Mouse (Mus musculus): ENCODE data around the gene Zscan2.

Gene Zscan2

DNA sequence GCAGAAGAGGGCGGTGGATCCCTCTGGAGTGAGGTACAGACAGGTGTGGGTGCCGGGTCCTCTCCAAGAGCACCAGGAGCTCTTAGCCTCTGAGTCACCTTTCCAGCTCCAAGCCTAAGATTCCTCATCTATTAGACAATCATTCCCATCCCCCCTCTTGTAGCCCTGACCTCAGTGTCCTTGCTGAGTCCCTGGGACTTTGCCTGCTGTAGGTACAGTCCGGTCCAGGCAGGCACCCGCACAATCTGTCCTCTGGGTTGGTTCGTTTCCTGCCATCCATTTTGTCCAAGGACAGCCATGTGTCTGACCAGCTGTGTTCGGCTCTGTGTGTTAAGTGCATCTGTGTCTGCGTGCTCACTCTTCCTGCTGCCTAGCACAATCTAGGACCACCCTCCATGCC, 27.9 kb downstream of the Zscan2 start:
- no peak for DNase-seq

DNA sequence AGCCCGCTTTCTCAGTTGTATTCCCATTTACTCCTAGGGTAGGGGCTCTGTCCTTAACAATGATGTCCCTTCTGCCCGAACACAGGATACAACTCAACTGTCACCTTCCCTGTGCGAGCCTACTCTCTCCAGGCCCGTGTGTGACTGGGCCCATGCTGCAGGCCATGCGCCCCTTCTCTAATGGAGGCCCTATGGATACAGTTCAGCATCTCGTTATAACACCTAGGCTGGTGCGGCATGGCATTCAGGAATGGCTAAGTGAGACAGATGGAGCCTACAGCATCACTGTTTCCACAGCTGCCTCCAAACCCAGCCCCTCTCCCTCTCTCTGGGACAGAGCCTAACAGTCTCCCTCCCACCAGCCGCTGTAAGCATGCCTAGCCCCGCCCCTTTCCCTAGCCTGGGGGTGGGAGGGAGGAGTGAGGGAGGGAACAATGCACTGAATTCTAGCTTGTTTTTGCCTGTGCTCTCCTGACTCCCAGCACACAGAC, 28.3 kb downstream of the Zscan2 start:
- DNase-seq, result peak; percentile 45

DNA sequence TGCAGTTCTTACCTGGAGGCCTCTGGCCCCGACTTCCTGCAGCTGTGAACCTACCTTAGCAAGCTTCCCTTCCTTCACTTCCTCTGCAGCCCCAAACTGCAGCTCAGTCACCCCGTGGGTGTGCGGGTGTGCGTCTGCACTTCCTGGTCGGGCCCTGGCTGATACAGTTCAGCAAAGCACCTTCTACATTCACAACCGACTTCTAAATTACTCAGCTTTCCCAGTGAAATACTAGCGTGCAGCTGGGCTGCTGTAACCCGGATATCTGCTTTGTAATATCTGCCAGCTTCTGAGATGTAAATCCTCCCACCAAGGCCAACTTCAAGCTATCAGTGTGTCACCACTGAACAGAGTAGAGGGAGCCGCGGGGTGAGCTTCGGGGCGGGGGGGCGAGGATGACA, 29.1 kb downstream of the Zscan2 start:
- DNase-seq, result no peak

DNA sequence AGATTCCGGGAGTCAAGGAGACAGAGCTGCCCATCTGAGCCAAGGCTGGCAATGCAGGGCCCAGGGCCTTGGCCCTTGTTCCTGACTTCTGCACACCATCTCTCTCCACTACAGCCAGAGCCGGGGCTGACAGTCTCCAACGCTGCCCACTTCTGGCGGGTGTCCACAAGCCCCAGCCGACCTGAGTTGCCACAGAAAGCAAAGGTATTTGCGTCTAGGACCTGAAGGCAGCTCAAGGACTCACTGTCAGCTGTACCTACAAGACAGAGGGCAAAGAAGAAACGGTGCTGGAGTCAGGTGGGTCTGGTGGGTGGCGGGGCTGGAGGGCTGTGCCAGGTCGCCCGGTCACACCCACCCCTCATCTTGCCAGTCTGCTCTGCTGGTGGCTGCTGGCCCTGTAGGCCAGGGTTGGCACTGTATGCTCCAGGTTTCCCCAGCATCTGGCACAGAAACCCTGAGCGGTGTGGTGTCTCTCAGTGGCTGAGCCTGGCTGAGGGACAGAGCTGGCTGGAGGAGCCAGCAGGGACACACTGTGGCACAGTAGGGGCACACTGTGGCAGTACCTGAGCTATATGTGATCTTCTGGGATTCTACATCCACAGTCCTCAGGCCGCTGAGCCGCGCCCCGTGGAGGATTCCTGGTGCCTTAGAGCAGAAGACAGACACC, 32.5 kb downstream of the Zscan2 start:
- DNase-seq, result no peak

- DNase-seq, result peak; percentile 29
These were observed 33.0 kb downstream of the Zscan2 start for GRCm38 (mm10) chr7:80893753-80894129.

DNA sequence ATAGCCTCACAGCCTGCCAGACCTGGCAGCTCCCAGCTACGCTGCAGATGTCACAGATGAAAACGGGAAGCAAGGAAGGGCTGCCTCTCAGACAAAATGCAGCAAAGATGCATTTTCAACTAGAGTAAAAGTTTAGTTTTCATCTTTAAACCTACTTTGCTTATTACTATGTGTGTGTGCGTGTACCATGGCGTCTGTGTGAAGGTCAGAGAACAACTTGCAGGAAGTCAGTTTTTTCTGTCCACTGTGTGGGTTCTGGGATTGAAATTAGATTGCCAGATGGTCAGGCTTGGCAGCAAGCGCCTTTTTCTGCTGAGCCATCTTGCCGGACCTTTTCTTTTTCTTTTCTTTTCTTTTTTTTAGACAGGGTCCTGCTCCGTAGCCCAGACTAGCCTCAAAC, 33.5 kb downstream of the Zscan2 start:
- no peak for DNase-seq

DNA sequence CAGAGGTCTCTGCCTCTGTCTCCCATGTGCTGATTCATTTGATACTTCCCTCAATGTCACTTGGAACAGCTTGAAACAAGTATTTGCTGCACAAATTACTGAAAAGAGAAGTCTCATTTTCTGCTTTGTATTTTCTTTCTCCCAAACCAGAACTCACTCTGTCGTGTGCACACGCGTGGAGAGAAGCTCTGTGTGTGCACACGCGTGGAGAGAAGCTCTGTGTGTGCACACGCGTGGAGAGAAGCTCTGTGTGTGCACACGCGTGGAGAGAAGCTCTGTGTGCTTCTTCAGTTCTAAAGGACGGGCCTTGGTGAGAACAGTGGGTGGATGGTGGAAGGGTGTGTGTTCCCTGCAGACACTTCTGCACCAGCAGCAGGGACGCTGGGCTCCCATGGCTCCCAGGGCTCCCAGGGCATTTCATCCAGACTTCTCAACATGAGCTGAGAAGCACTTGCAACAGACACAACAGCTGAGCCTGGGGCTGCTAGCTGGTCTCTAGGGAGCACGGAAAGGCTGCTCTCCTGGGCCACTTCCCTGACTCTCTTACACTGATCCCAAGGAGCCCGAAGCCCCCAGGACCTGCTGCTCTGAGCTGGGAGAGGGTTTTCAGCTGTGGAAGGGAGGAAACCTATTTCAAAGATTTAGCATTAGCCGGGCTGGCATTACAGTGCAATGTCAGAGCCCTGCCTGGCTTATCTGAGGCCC, 34.2 kb downstream of the Zscan2 start:
- no peak for DNase-seq

DNA sequence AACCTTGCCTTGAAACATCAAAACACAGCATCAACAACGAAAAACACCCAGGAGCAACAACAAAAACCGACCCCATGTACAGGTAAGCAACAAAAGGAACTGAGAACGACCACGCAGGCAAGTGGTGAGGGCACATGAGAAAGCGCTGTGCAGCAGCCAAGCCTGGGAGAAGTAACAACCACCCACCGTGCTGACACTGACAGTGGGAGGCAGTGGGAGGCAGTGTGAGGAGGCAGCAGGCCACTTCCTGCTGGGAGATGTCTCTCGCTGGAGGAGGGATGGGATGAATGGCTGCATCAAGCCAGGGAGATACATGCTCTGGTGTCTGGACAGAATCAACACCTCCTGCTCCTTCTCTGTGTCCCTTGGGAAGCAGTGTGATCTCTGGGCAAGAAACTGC, 36.4 kb downstream of the Zscan2 start:
- DNase-seq, result no peak

- no peak for DNase-seq
These were observed 37.0 kb downstream of the Zscan2 start for GRCm38 (mm10) chr7:80897721-80898120.

DNA sequence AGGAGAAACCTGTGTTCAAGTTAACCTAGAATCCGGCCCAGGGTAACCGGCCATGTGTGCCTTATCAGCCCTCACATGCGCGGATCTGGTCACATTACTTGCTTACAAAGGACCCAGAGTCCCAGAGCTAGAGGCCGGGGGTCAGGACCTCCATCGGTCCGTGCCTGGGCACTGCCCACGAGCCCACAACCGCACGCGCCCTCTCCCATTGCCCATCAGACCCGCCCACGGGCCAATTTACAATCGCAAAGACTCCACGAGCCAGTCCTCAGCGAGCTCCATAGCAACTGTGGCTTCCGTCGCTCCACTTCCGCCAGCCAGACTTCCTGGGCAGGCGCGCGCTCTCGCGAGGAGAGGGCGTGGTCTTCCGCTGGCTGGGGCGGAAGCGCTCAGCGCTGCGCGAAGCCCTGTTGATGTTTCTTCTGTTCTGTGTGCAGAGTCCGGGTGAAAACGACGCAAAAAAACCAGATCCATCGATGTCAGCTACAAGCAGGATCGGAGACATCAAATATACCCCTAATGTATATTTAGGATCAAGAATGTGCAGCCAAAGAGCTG, 40.3 kb downstream of the Zscan2 start, which contains the start of gene Wdr73:
Gene Wdr73 (minus strand): TSS at position 326 of the 558 bp plus-strand sequence.
- peak; percentile 90 for DNase-seq

- no peak for DNase-seq
These were observed 41.0 kb downstream of the Zscan2 start for GRCm38 (mm10) chr7:80901541-80902274.

DNA sequence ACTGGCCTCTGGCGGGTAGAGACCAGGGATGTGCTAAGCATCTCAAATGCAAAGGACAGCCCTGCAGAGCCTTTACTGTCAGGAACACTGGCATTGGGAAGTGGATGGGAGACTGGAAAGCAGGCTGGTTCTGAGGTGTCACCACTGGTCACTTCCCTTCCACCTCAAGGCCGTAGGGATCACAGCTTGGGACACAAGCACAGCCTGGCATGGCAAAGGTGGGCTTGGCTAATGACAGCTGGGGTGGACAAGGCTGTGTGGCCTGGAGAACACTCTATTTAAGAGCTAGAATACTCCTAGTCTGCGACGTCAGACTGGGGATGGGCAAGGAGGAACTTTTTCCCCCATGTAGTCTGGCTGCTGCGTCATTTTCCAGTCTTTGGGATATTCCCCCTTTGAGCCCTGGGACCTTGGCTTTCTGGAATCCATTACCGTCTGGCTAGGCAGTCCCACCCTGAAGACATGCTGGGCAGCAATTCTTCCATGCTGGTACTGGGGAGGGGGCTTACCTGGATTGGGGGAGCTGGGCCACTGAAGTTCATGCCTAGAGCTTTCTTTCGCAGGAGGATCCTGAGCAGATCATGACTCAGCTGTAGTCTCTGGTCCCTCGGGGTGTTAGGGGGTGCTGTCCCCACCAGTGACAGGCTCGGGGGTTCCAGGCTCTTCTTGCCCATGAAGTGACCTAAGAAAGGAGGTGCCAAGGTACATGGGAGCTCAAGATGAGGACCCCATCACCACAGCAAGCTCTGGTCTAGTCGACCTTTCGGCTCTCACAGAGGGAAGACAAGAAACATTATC, 43.1 kb downstream of the Zscan2 start:
- DNase-seq, result no peak

GRCm38 (mm10) chr7:80904921-80905515, 44.3 kb downstream of the Zscan2 start, which contains the start of gene Nmb:
Gene Nmb (minus strand): TSS chr7:80905076.
- peak; percentile 48 for DNase-seq

- no peak for DNase-seq
These were observed 50.3 kb downstream of the Zscan2 start for GRCm38 (mm10) chr7:80911053-80911452.

DNA sequence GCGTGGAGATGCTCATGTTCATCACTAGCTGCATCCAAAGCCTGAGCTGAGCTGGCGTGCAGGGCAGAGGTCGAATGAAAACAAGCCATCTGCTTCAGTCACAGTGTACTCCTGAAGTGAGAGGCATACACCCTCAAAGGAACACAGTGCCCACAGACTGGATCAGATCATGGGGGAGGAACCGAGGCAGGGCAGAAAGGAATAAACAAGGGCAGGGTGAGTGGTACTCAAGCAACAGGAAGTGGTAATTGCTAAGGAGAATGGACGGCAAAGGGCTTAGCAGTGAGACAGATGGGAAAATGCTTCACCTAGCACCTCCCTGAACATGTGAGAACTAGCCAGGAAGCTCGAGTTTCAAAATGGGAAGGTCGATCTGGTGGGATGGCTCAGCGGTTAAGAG, 51.8 kb downstream of the Zscan2 start:
- DNase-seq, result no peak

GRCm38 (mm10) chr7:80917916-80918465, 57.3 kb downstream of the Zscan2 start:
- no peak for DNase-seq

- no peak for DNase-seq
These were observed 58.4 kb downstream of the Zscan2 start for GRCm38 (mm10) chr7:80918982-80919646.

- no peak for DNase-seq
These were observed 58.9 kb downstream of the Zscan2 start for GRCm38 (mm10) chr7:80919647-80920008.

DNA sequence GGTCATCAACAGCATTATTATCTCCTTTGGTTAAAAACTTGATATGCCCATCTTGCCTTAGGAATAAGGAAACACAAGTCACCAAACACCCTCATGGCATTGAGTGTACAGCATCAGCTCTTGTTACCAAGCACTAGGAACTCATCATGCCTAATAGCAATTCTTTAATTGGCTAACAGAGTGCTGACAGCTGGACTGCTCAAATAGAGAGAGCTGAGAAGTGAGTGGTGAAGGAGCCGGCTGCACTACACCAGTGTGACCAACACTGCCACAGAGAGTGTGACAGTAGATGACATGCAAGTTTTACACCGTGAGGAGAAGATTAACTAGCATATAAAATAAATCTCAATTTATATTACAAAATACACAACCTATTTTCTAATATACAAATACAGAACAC, 62.4 kb downstream of the Zscan2 start:
- no peak for DNase-seq
